Mouse (Mus musculus) urinary bladder, adult 18-20 months (tissue): ENCODE results near the gene Nptxr.
A peak's percentile ranks its signal among the peaks of the same experiment; 100 is the strongest.
"Not testable (repeated sequence)": the region's sequence is repeated elsewhere in the genome, so short reads cannot be mapped to it uniquely, and the experiment has no call there.

Source experiments
- DNase-seq, 2 experiments: peaks; one replicate each; pipeline ENCODE4 v3.0.0; 2022; ENCODE audit warnings: low spot score in 2 of 2, mixed read lengths in 2 of 2

Gene Nptxr

GRCm38 (mm10) chr15:79822265-79823199 is 18.0 kb upstream of the Nptxr start:
- DNase-seq: no peak

- no peak for DNase-seq
Measured at GRCm38 (mm10) chr15:79818325-79818724, 13.8 kb upstream of the Nptxr start.

- no peak for DNase-seq
Measured at GRCm38 (mm10) chr15:79813666-79814258, 9.2 kb upstream of the Nptxr start.

- DNase-seq: not testable (repeated sequence)
Measured at GRCm38 (mm10) chr15:79812840-79813239, 8.3 kb upstream of the Nptxr start.

- no peak for DNase-seq
Measured at GRCm38 (mm10) chr15:79810997-79811396, 6.4 kb upstream of the Nptxr start.

GRCm38 (mm10) chr15:79810061-79810460 is 5.5 kb upstream of the Nptxr start:
- no peak for DNase-seq

GRCm38 (mm10) chr15:79808658-79809057 is 4.1 kb upstream of the Nptxr start:
- DNase-seq: no peak

- no peak for DNase-seq
Measured at GRCm38 (mm10) chr15:79808114-79808513, 3.5 kb upstream of the Nptxr start.

GRCm38 (mm10) chr15:79807050-79807449 is 2.5 kb upstream of the Nptxr start:
- DNase-seq: no peak

GRCm38 (mm10) chr15:79805246-79805645 is 680 bp upstream of the Nptxr start:
- DNase-seq: no peak

- no peak for DNase-seq
Measured at GRCm38 (mm10) chr15:79803533-79804351, 824 bp downstream of the Nptxr start.

- DNase-seq: no peak
Measured at GRCm38 (mm10) chr15:79802304-79802703, 2.3 kb downstream of the Nptxr start.

GRCm38 (mm10) chr15:79801646-79802045 is 2.9 kb downstream of the Nptxr start:
- DNase-seq: no peak

- no peak for DNase-seq
Measured at GRCm38 (mm10) chr15:79800701-79801100, 3.9 kb downstream of the Nptxr start.

GRCm38 (mm10) chr15:79798591-79798990 is 6.0 kb downstream of the Nptxr start:
- no peak for DNase-seq

- DNase-seq: no peak
Measured at GRCm38 (mm10) chr15:79797680-79798079, 6.9 kb downstream of the Nptxr start.

- no peak for DNase-seq
Measured at GRCm38 (mm10) chr15:79797096-79797495, 7.5 kb downstream of the Nptxr start.

GRCm38 (mm10) chr15:79796256-79796655 is 8.3 kb downstream of the Nptxr start:
- no peak for DNase-seq

GRCm38 (mm10) chr15:79794173-79794572 is 10.4 kb downstream of the Nptxr start:
- DNase-seq: no peak

- no peak for DNase-seq
Measured at GRCm38 (mm10) chr15:79793076-79793475, 11.5 kb downstream of the Nptxr start.

GRCm38 (mm10) chr15:79792455-79792854 is 12.1 kb downstream of the Nptxr start:
- DNase-seq: no peak

- DNase-seq: peak; percentile 23
Measured at GRCm38 (mm10) chr15:79791502-79791901, 13.1 kb downstream of the Nptxr start.
